Mouse (Mus musculus) G1E (cell line): ENCODE data around the gene Trappc3l. TPM values are rescaled to one million over a fixed set of nuclear protein-coding genes. Genes with fewer than 3 reads are reported as not detected.

Experiments used
- ATAC-seq: 2 replicates; pipeline ENCODE4 v1.8.0; 2016; ENCODE audit warnings: mild to moderate bottlenecking; ENCODE audit not compliant: insufficient number of reproducible peaks, poor library complexity, low FRiP score, severe bottlenecking; ENCODE audit errors: extremely low read depth
- DNase-seq: peaks from one replicate; pipeline ENCODE4 v3.0.0; 2012; ENCODE audit warnings: low spot score
- H3K27me3 ChIP-seq: 2 replicates; pipeline ENCODE4 v1.6.1; 2012; ENCODE audit warnings: mild to moderate bottlenecking, low read length, inconsistent platforms; ENCODE audit not compliant: insufficient read depth
- H3K36me3 ChIP-seq: replicated peaks from 2 replicates; pipeline ENCODE3; 2012; ENCODE audit warnings: mild to moderate bottlenecking, inconsistent platforms
- H3K4me1 ChIP-seq: 2 replicates; pipeline ENCODE4 v1.6.1; 2012; ENCODE audit warnings: low read depth, low read length, inconsistent platforms, mixed read lengths; ENCODE audit not compliant: insufficient read depth
- H3K4me3 ChIP-seq: 2 replicates; pipeline ENCODE4 v1.5.1; 2012; ENCODE audit warnings: low read depth, mild to moderate bottlenecking, inconsistent platforms, low read length, moderate library complexity, mixed read lengths
- H3K9me3 ChIP-seq: replicated peaks from 2 replicates; pipeline ENCODE4 v1.6.1; 2012; ENCODE audit warnings: inconsistent platforms
- CTCF ChIP-seq: IDR thresholded peaks from 2 replicates; pipeline ENCODE4 v1.5.1; 2012; ENCODE audit warnings: low read depth, low read length, inconsistent platforms, mixed read lengths
- GATA1 ChIP-seq: IDR thresholded peaks from 2 replicates; pipeline ENCODE4 v1.6.1; 2012; ENCODE audit warnings: borderline replicate concordance, low read length, inconsistent platforms, mixed read lengths
- GATA2 ChIP-seq: IDR thresholded peaks from 2 replicates; pipeline ENCODE4 v1.6.1; 2012; ENCODE audit warnings: low read depth, low read length, inconsistent platforms, borderline replicate concordance
- POLR2AphosphoS5 ChIP-seq: IDR thresholded peaks from 2 replicates; pipeline ENCODE4 v1.6.1; 2012; ENCODE audit warnings: low read depth, low read length, inconsistent platforms; ENCODE audit not compliant: insufficient replicate concordance
- TAL1 ChIP-seq: conservative IDR thresholded peaks from 2 replicates; pipeline ENCODE4 v1.6.1; 2012; ENCODE audit warnings: low read depth, low read length, inconsistent platforms, mixed read lengths
- polyA plus RNA-seq: library from polyadenylated mRNA; stranded (reverse); fragments of >175 nt; gene quantifications from 2 replicates; pipeline ENCODE4 v1.2.3, GENCODE M21; 2012
- total RNA-seq, 2 experiments: library from RNA; stranded (forward) in 1 of 2; stranded (reverse) in 1 of 2; fragments of 200-1000 nt in 1 of 2; fragments of >200 nt in 1 of 2; fragmentation: Nextera tagmentation in 1 of 2; gene quantifications; 2 replicates each; pipeline ENCODE4 v1.2.3; 2014 to 2017

The Trappc3l gene
- total and polyA plus RNA-seq, 3 experiments = not detected

DNA sequence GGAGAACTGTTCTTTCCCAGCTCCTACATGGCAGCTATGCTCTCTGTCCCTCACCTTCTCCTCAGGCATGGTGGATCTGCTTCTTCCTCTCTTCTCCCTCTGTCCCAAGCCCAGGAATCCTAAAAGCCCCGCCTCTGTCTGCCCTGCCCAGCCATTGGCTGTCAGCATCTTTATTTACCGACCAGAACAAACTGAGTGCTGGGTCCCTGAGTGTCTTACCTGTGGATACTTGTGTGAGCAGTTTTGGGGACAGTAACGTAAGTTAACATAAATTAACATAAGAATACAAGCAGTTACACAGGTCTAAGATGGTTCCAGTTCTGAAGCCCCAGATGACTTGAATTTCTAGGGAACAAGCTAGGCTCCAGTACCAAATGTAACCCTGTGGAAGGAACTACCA lies 29.2 kb downstream of the Trappc3l start:
- Histone ChIP-seq H3K27me3 (peaks cover 5% of the 10 kb centered on the region; the same call in 1 of the 2 replicates), H3K4me3 (no peak overlapping the region), H3K36me3 (no peaks in the 10 kb centered on the region), H3K4me1 (no peaks in the 10 kb centered on the region), H3K9me3 (no peaks in the 10 kb centered on the region)
- no peak for ATAC-seq
- TF ChIP-seq POLR2AphosphoS5 = no peak
- no peak for TF ChIP-seq GATA1
- TF ChIP-seq TAL1 = no peak
- DNase-seq = no peak

GRCm38 (mm10) chr10:34069606-34070005 lies 32.2 kb downstream of the Trappc3l start:
- Histone ChIP-seq H3K4me1 (no peaks in the 10 kb centered on the region), H3K27me3 (peaks cover 5% of the 10 kb centered on the region; the same call in 1 of the 2 replicates), H3K36me3 (no peaks in the 10 kb centered on the region), H3K9me3 (no peaks in the 10 kb centered on the region), H3K4me3 (no peak overlapping the region)
- ATAC-seq = no peak
- no peak for DNase-seq
- TF ChIP-seq TAL1 (no peak), POLR2AphosphoS5 (no peak), CTCF (no peak), GATA1 (no peak), GATA2 (no peak)

DNA sequence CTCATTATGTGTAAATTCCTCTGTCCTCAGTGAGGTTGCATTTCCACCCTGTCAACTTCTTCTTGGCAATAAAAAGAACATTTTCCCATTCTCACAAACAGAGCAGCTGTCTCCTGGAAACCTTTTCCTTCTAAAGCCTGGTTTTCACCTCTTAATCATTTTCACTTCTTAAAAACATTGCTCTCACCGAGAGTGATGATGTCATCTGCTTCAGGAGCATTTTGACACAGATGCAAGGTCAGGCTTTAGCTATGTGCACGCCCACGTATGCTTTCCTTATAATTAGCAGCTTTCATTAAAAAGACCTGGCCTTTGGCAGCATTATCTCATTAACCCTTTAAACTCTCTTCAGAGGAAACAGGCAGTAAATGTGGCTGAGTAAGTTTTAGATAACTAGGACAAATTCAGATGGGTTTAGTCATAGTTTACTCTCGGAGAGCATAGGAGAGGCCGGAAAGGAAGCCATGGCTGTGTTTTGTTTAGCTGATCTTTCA lies 33.6 kb downstream of the Trappc3l start:
- no peak overlapping the region for H3K4me3 ChIP-seq
- no peak for ATAC-seq

GRCm38 (mm10) chr10:34071650-34072049 lies 34.3 kb downstream of the Trappc3l start:
- H3K9me3 ChIP-seq = no peaks in the 10 kb centered on the region
- H3K4me1 ChIP-seq = no peaks in the 10 kb centered on the region
- no peaks in the 10 kb centered on the region for H3K36me3 ChIP-seq
- peaks cover 5% of the 10 kb centered on the region; the same call in 1 of the 2 replicates for H3K27me3 ChIP-seq
- H3K4me3 ChIP-seq = no peak overlapping the region
- no peak for DNase-seq
- no peak for ATAC-seq
- TF ChIP-seq GATA2 = no peak
- TF ChIP-seq POLR2AphosphoS5 = no peak
- no peak for TF ChIP-seq TAL1
- no peak for TF ChIP-seq CTCF
- no peak for TF ChIP-seq GATA1

More for the DNA sequence above, 33.6 kb downstream of the Trappc3l start:
- TF ChIP-seq POLR2AphosphoS5 = no peak
- TF ChIP-seq GATA2 = no peak
- TF ChIP-seq GATA1 = no peak
- no peak for TF ChIP-seq TAL1
- TF ChIP-seq CTCF = no peak
- no peaks in the 10 kb centered on the region for H3K9me3 ChIP-seq
- peaks cover 5% of the 10 kb centered on the region; the same call in 1 of the 2 replicates for H3K27me3 ChIP-seq
- no peaks in the 10 kb centered on the region for H3K36me3 ChIP-seq
- H3K4me1 ChIP-seq = no peaks in the 10 kb centered on the region
- no peak for DNase-seq

DNA sequence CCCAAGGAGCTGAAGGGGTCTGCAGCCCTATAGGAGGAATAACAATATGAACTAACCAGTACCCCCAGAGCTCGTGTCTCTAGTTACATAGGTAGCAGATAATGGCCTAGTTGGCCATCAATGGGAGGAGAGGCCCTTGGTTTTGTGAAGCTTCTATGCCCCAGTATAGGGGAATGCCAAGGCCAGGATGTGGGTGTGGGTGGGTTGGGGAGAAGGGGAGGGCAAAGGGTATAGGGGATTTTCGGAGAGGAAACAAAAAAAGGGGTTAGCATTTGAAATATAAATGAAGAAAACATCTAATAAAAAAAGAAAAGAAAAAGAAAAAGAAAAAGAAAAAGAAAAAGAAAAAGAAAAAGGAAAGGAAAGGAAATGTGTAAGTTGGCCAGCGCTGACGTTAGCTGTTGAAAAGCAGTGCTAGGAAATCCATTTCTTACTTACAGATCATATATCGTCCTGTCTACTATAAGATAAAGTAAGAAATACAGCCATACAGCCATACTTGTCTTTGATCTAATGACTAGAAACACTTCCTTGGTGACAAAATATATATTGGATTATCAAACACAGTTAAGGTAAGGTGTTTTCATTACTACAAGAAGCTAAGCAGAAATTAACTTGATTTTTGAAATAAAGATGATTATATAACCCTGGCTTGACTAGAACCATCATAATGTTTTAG lies 37.3 kb downstream of the Trappc3l start:
- Histone ChIP-seq H3K4me3 (no peak overlapping the region), H3K27me3 (no peaks in the 10 kb centered on the region), H3K36me3 (no peaks in the 10 kb centered on the region), H3K4me1 (no peaks in the 10 kb centered on the region), H3K9me3 (no peaks in the 10 kb centered on the region)
- no peak for DNase-seq
- no peak for TF ChIP-seq GATA1
- TF ChIP-seq CTCF = no peak
- no peak for TF ChIP-seq GATA2
- TF ChIP-seq TAL1 = no peak
- TF ChIP-seq POLR2AphosphoS5 = no peak
- no peak for ATAC-seq

GRCm38 (mm10) chr10:34086514-34086913 lies 49.1 kb downstream of the Trappc3l start:
- ATAC-seq = no peak
- H3K9me3 ChIP-seq = no peaks in the 10 kb centered on the region
- DNase-seq = no peak
- no peaks in the 10 kb centered on the region for H3K36me3 ChIP-seq
- H3K4me3 ChIP-seq = no peak overlapping the region
- TF ChIP-seq GATA1 (no peak), TAL1 (no peak), CTCF (no peak), POLR2AphosphoS5 (no peak), GATA2 (no peak)
- H3K27me3 ChIP-seq = no peaks in the 10 kb centered on the region
- H3K4me1 ChIP-seq = no peaks in the 10 kb centered on the region
